27 mouse cellular contexts compared by ENCODE assay signal in the genomic region with DNA sequence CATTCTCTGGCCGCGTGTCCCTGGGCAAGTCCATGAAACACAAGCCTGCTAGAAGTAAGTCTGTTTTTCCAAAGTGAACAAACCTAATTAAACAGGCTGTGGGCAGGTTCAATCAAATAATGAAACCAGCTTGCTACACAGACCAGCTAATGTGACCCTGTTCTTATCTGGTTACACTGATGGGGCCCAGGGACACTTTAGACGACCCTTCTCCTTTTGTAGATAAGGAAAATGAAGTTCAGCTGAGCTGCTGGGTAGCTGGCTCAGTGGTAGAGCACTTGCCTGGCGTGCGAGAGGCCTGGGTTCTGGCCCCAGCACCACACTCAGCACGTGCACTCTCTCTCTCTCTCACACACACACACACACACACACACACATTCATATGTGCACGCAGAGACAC. TPM values are rescaled to one million over a fixed set of nuclear protein-coding genes. Genes with fewer than 3 reads are reported as not detected.
DNase-seq lines count a peak whose midpoint lies in the region; ATAC-seq and TF ChIP-seq lines count a peak whose summit lies in the region.
"Had no signal": no experiment of that assay in that cellular context is flagged by ENCODE, and none has a peak within 500 bp of the region (broad histone marks: within the 10 kb centered on the region; RNA-seq: fewer than 3 reads in every experiment).

No protein-coding gene starts in this region.

- H3K79me2 ChIP-seq in MEL (ENCODE audit: control insufficient read depth, insufficient read depth, low read length, poor library complexity), result no peaks in the 10 kb centered on the region

- no peak overlapping the region for H3K27ac ChIP-seq in gastrocnemius, adult 2 months
- peak overlapping the region; percentile 70; the same call in 1 of the 2 replicates for H3K27ac ChIP-seq in limb, embryonic 12.5 days
- no peak overlapping the region for H3K27ac ChIP-seq in limb, embryonic 10.5 days
- no peak overlapping the region for H3K27ac ChIP-seq in MEL (ENCODE audit: control insufficient read depth, low read depth, low read length)
- H3K27ac ChIP-seq: embryonic facial prominence, embryonic 10.5 days; embryonic facial prominence, embryonic 12.5 days; forebrain, embryonic 13.5 days; forebrain, embryonic 15.5 days had no signal

- no peak for TF ChIP-seq CTCF in gastrocnemius, adult 2 months (IDR thresholded peaks at IDR 0.05)
- TF ChIP-seq CTCF in MEL (IDR thresholded peaks at IDR 0.05 in 2 of 3, conservative IDR thresholded peaks at IDR 0.05 in 1 of 3; ENCODE audit: control insufficient read depth in 1 of 3, insufficient read depth in 1 of 3, low read depth in 2 of 3, low read length in 3 of 3, poor library complexity in 1 of 3, severe bottlenecking in 1 of 3), result no peak

- no peak for TF ChIP-seq POLR2A in MEL (IDR thresholded peaks at IDR 0.05; ENCODE audit: control insufficient read depth in 1 of 2, insufficient read depth in 1 of 2, low read depth in 1 of 2, low read length in 2 of 2, poor library complexity in 1 of 2)

- peaks cover 35% of the 10 kb centered on the region for H3K4me1 ChIP-seq in limb, embryonic 12.5 days (replicated peaks)
- H3K4me1 ChIP-seq in limb, embryonic 10.5 days, result peaks cover 34% of the 10 kb centered on the region
- H3K4me1 ChIP-seq in MEL (ENCODE audit: control insufficient read depth in 1 of 2, insufficient read depth in 2 of 2, low read length in 2 of 2), result peaks cover 0 to 13% of the 10 kb centered on the region in 2 experiments; a peak in 2 of 4 replicates

- no peaks in the 10 kb centered on the region for H3K36me3 ChIP-seq in limb, embryonic 12.5 days
- no peaks in the 10 kb centered on the region for H3K36me3 ChIP-seq in limb, embryonic 10.5 days
- H3K36me3 ChIP-seq in MEL (ENCODE audit: control insufficient read depth in 1 of 2, insufficient read depth in 2 of 2, low read length in 2 of 2), result peaks cover 0 to 3% of the 10 kb centered on the region in 2 experiments; a peak in 2 of 4 replicates
- H3K36me3 ChIP-seq: embryonic facial prominence, embryonic 10.5 days; embryonic facial prominence, embryonic 12.5 days; forebrain, embryonic 15.5 days; G1E had no signal

- no peak for TF ChIP-seq EP300 in MEL (IDR thresholded peaks at IDR 0.05; ENCODE audit: low read depth in 1 of 2, low read length in 2 of 2)

- intact Hi-C loops in gastrocnemius, adult 2 months (cut with DNase I), result no loop called here

- WGBS in limb, embryonic 12.5 days, result 72% methylated on average over 7 of the region's 7 CpGs
- 66% methylated on average over 7 of the region's 7 CpGs for WGBS in limb, embryonic 10.5 days

- peak; percentile 10 for DNase-seq in gastrocnemius, adult 2 months
- DNase-seq in gastrocnemius, postnatal 4 days (ENCODE audit: low spot score in 2 of 2), result no peak
- no peak for DNase-seq in limb, embryonic 10.5 days (ENCODE audit: low spot score)
- peak; percentile 29 for DNase-seq in MEL (ENCODE audit: low read depth, low spot score)
- DNase-seq in layer of hippocampus, postnatal 36 days, result no peak
- DNase-seq: adrenal gland, adult 8-10 months; adrenal gland, postnatal 14 days; adrenal gland, postnatal 36 days; B cell, adult 2 months; cerebellum, adult 11-12 months; cerebellum, adult 2 months; cerebellum, adult 9-10 months; cerebellum, postnatal 10 days; cerebellum, postnatal 25 days; forebrain, postnatal 0 days had no signal

- H3K9me3 ChIP-seq in limb, embryonic 12.5 days, result no peaks in the 10 kb centered on the region
- H3K9me3 ChIP-seq in limb, embryonic 10.5 days (replicated peaks), result no peaks in the 10 kb centered on the region
- no peaks in the 10 kb centered on the region for H3K9me3 ChIP-seq in MEL (replicated peaks; ENCODE audit: insufficient read depth, low read length)
- H3K9me3 ChIP-seq: embryonic facial prominence, embryonic 10.5 days; embryonic facial prominence, embryonic 12.5 days; forebrain, embryonic 13.5 days; forebrain, embryonic 15.5 days; G1E had no signal

- TF ChIP-seq RAD21 in MEL (IDR thresholded peaks at IDR 0.05; ENCODE audit: low read depth, low read length), result no peak

- no peak overlapping the region for H3K9ac ChIP-seq in limb, embryonic 12.5 days (replicated peaks)
- H3K9ac ChIP-seq in MEL (ENCODE audit: control insufficient read depth, low read depth, low read length, poor library complexity, severe bottlenecking), result no peak overlapping the region
- H3K9ac ChIP-seq: embryonic facial prominence, embryonic 12.5 days; forebrain, embryonic 13.5 days; forebrain, embryonic 15.5 days; forebrain, postnatal 0 days had no signal

- no peak overlapping the region for H3K4me2 ChIP-seq in limb, embryonic 12.5 days
- H3K4me2 ChIP-seq: embryonic facial prominence, embryonic 12.5 days; forebrain, embryonic 13.5 days; forebrain, embryonic 15.5 days had no signal

- H3K27me3 ChIP-seq in limb, embryonic 12.5 days, result peaks cover 38% of the 10 kb centered on the region
- H3K27me3 ChIP-seq in limb, embryonic 10.5 days (ENCODE audit: low read depth, poor library complexity, severe bottlenecking), result peaks cover 59% of the 10 kb centered on the region
- peaks cover 3% of the 10 kb centered on the region in 2 experiments; a peak in 2 of 4 replicates for H3K27me3 ChIP-seq in MEL (ENCODE audit: control insufficient read depth in 1 of 2, insufficient read depth in 2 of 2, low read length in 2 of 2)
- H3K27me3 ChIP-seq: Patski had no signal

- no peak overlapping the region for H3K4me3 ChIP-seq in gastrocnemius, adult 2 months
- no peak overlapping the region for H3K4me3 ChIP-seq in limb, embryonic 12.5 days (replicated peaks)
- no peak overlapping the region for H3K4me3 ChIP-seq in limb, embryonic 10.5 days
- no peak overlapping the region for H3K4me3 ChIP-seq in MEL (ENCODE audit: control insufficient read depth in 1 of 2, insufficient read depth in 1 of 2, low read depth in 2 of 2, low read length in 2 of 2)
- H3K4me3 ChIP-seq: embryonic facial prominence, embryonic 10.5 days; embryonic facial prominence, embryonic 12.5 days; forebrain, embryonic 13.5 days; forebrain, embryonic 15.5 days had no signal

- no peak for ATAC-seq in limb, embryonic 12.5 days (ENCODE audit: insufficient number of reproducible peaks, insufficient read depth, low FRiP score, low TSS enrichment, low read depth)
- ATAC-seq: activated CD4-positive, CD25-positive, alpha-beta regulatory T cell, adult 4 months; CD4-positive, CD25-positive, alpha-beta regulatory T cell, adult 4 months; forebrain, embryonic 13.5 days; forebrain, embryonic 15.5 days; forebrain, postnatal 0 days; Patski had no signal

TF ChIP-seq in MEL, 35 proteins besides CTCF, POLR2A, EP300 and RAD21 (continues in another document):
- no peak for TF ChIP-seq NRF1 (IDR thresholded peaks at IDR 0.05; ENCODE audit: insufficient read depth, low read depth, low read length, poor library complexity, severe bottlenecking)
- TF ChIP-seq JUND (IDR thresholded peaks at IDR 0.05; ENCODE audit: low read depth, low read length), result no peak
- peak; percentile 37; the same call in 1 of the 2 replicates for TF ChIP-seq GATA1 (IDR thresholded peaks at IDR 0.05; ENCODE audit: low read depth, low read length)
- no peak for TF ChIP-seq E2F4 (IDR thresholded peaks at IDR 0.05; ENCODE audit: borderline replicate concordance, low read depth, low read length)
- TF ChIP-seq UBTF (IDR thresholded peaks at IDR 0.05; ENCODE audit: borderline replicate concordance, insufficient read depth, low read depth, low read length), result no peak
- TF ChIP-seq NELFE (IDR thresholded peaks at IDR 0.05; ENCODE audit: low read depth, low read length), result no peak
- TF ChIP-seq USF2 (IDR thresholded peaks at IDR 0.05; ENCODE audit: borderline replicate concordance in 1 of 2, insufficient read depth in 1 of 2, low read depth in 1 of 2, low read length in 2 of 2), result no peak
- TF ChIP-seq ETS1 (IDR thresholded peaks at IDR 0.05; ENCODE audit: low read depth, low read length), result no peak
- no peak for TF ChIP-seq KAT2A (conservative IDR thresholded peaks at IDR 0.05; ENCODE audit: low read depth, low read length)
- TF ChIP-seq ZMIZ1 (IDR thresholded peaks at IDR 0.05; ENCODE audit: low read depth, low read length), result no peak
- TF ChIP-seq TBP (IDR thresholded peaks at IDR 0.05; ENCODE audit: low read depth, low read length), result peak; percentile 76; the same call in 1 of the 2 replicates
- no peak for TF ChIP-seq MYB (IDR thresholded peaks at IDR 0.05; ENCODE audit: low read depth, low read length)
- no peak for TF ChIP-seq POLR2AphosphoS5 (IDR thresholded peaks at IDR 0.05; ENCODE audit: borderline replicate concordance, low read depth, low read length)
- no peak for TF ChIP-seq ZC3H11A (IDR thresholded peaks at IDR 0.05; ENCODE audit: low read depth, low read length)
- TF ChIP-seq HCFC1 (IDR thresholded peaks at IDR 0.05; ENCODE audit: low read depth, low read length), result no peak
- no peak for TF ChIP-seq MAFK (IDR thresholded peaks at IDR 0.05; ENCODE audit: borderline replicate concordance, low read depth, low read length)
- no peak for TF ChIP-seq MXI1 (IDR thresholded peaks at IDR 0.05; ENCODE audit: low read depth, low read length)
- no peak for TF ChIP-seq TAL1 (IDR thresholded peaks at IDR 0.05; ENCODE audit: low read length)
- no peak for TF ChIP-seq ZNF384 (IDR thresholded peaks at IDR 0.05; ENCODE audit: low read depth, low read length)
- TF ChIP-seq TCF12 (IDR thresholded peaks at IDR 0.05; ENCODE audit: low read depth, low read length), result no peak
- TF ChIP-seq BHLHE40 (IDR thresholded peaks at IDR 0.05; ENCODE audit: borderline replicate concordance, low read depth, low read length), result peak; percentile 27; the same call in 1 of the 2 replicates
- TF ChIP-seq MYC (IDR thresholded peaks at IDR 0.05; ENCODE audit: low read depth, low read length), result no peak

RNA-seq across cellular contexts. Expression of a gene that starts 8.9 kb away (rescaled TPM):
- total RNA-seq in gastrocnemius, adult 2 months (2021), result not detected
- not detected for total RNA-seq in gastrocnemius, postnatal 4 days (2021)
- polyA plus RNA-seq in limb, embryonic 12.5 days (2016; fragmentation: Nextera tagmentation; extraction: Ambion mirVana), result 1.9 and 2.3 TPM in 2 replicates
- polyA plus RNA-seq in limb, embryonic 10.5 days (2016; fragmentation: Nextera tagmentation; extraction: Ambion mirVana), result 3.3 and 8.5 TPM in 2 replicates
- total RNA-seq in MEL (2012; rRNA removed), result not detected in 2 replicates
- polyA plus RNA-seq in MEL (2012; ENCODE audit: insufficient read depth in 1 of 2, insufficient read length in 2 of 2, low read depth in 1 of 2, low replicate concordance in 2 of 2, missing spikeins in 1 of 2), result not detected
- total RNA-seq in layer of hippocampus, postnatal 36 days (2021), result not detected
- total RNA-seq: CH12.LX; forebrain, postnatal 0 days; G1E had no signal
- polyA plus RNA-seq: activated CD4-positive, CD25-positive, alpha-beta regulatory T cell, adult 4 months; CD4-positive, CD25-positive, alpha-beta regulatory T cell, adult 4 months; cerebellum, adult 2 months; cortical plate, adult 2 months; forebrain, embryonic 11.5 days; forebrain, embryonic 13.5 days; forebrain, embryonic 15.5 days; forebrain, postnatal 0 days; G1E; Patski had no signal

RNA-seq across cellular contexts. Expression of a gene that starts 22.3 kb away (rescaled TPM):
- total RNA-seq in gastrocnemius, adult 2 months (2021), result 10 to 100 TPM; 46.5 to 47.6 TPM
- 10 to 100 TPM; 33.5 to 33.9 TPM for total RNA-seq in gastrocnemius, postnatal 4 days (2021)
- polyA plus RNA-seq in limb, embryonic 12.5 days (2016; fragmentation: Nextera tagmentation; extraction: Ambion mirVana), result 14.4 and 21.1 TPM in 2 replicates
- 11.2 and 12.4 TPM in 2 replicates for polyA plus RNA-seq in limb, embryonic 10.5 days (2016; fragmentation: Nextera tagmentation; extraction: Ambion mirVana)
- total RNA-seq in MEL (2012; rRNA removed), result 40.2 and 40.6 TPM in 2 replicates
- polyA plus RNA-seq in MEL (2012; ENCODE audit: insufficient read depth in 1 of 2, insufficient read length in 2 of 2, low read depth in 1 of 2, low replicate concordance in 2 of 2, missing spikeins in 1 of 2), result 10 to 100 TPM in 1 of 2 experiments, not detected in 1; 52.5 TPM
- total RNA-seq in layer of hippocampus, postnatal 36 days (2021), result 10 to 100 TPM; 53.9 to 55.0 TPM

Comparison
In these comparisons a context has a peak if more than half of its experiments do, and no peak if none do; other contexts are left out.
1. DNase-seq: peak in gastrocnemius, adult 2 months (single experiment) and MEL (single experiment); none in gastrocnemius, postnatal 4 days (0 of 2), limb, embryonic 10.5 days (single experiment) and layer of hippocampus, postnatal 36 days (0 of 2).